Mouse (Mus musculus) liver, embryonic 14.5 days (tissue): ENCODE measurements around the gene Klhl11.

ENCODE experiments used
- CTCF ChIP-seq: IDR thresholded peaks from 2 replicates; pipeline ENCODE4 v1.5.1; 2016; ENCODE audit warnings: antibody characterized with exemption, low read depth, control low read depth
- EP300 ChIP-seq: IDR thresholded peaks from 2 replicates; pipeline ENCODE4 v1.6.1; 2016; ENCODE audit warnings: antibody characterized with exemption, low read depth

DNA sequence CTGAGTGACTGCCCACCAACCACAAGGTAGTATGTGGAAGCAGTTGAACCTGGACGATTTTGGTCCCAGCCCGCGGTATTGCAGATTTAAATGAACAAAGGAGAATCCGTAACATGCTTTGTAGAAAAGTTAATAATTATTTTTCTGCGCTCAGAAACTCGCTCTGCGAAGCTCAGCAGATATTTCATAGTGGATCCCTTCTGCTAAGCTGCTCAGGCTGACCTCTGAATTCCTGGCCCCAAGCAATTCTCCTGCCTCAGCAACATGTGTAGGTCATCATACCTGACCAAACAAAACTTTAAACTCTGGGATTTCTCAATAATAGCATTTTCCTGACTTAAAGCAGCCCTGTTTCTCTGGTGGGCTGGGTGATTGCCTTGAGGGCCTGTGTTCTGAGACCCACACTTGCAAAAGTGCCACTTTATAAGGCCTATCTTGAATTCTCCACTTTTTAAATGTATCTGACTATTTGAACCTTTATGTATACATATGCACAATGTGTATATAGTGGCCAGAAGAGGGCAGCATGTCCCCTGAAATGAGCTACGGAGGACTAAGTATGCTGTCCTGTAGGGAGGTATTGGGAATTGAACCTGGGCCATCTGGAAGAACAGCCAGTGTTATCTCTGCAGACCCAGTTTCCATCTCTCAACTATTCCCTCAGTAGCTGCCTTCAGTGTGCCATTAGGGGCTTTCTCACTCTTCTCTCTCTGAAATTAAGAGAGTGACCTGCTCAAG, 13.4 kb upstream of the Klhl11 start:
- TF ChIP-seq CTCF = peak; percentile 62
- no peak for TF ChIP-seq EP300
